Mouse (Mus musculus) MEL (cell line): ENCODE results near the gene Elmod3. TPM values are rescaled to one million over a fixed set of nuclear protein-coding genes. Genes with fewer than 3 reads are reported as not detected.

Experiments
- DNase-seq: peaks from one replicate; pipeline ENCODE4 v3.0.0; 2011; ENCODE audit warnings: low read depth, low spot score
- H3K27ac ChIP-seq: 2 replicates; pipeline ENCODE4 v1.5.1; 2012; ENCODE audit warnings: low read depth, mild to moderate bottlenecking, control low read depth, low read length, moderate library complexity; ENCODE audit not compliant: control insufficient read depth
- H3K27me3 ChIP-seq, 2 experiments: fragments of 150-350 bp in 1 of 2; sonication (generic) in 1 of 2; 2 replicates each; pipeline ENCODE4 v1.6.1; 2012; ENCODE audit warnings: low read length in 2 of 2, mild to moderate bottlenecking in 2 of 2, improper control_type of control experiment in 1 of 2, moderate library complexity in 1 of 2; ENCODE audit not compliant: insufficient read depth in 2 of 2, control insufficient read depth in 1 of 2
- H3K36me3 ChIP-seq, 2 experiments: 2 replicates each; pipeline ENCODE4 v1.6.1; 2012 to 2014; ENCODE audit warnings: low read length in 2 of 2, improper control_type of control experiment in 1 of 2, inconsistent platforms in 1 of 2, mild to moderate bottlenecking in 1 of 2; ENCODE audit not compliant: insufficient read depth in 2 of 2, control insufficient read depth in 1 of 2
- H3K4me1 ChIP-seq, 2 experiments: fragments of 150-350 bp in 1 of 2; sonication (generic) in 1 of 2; 2 replicates each; pipeline ENCODE4 v1.6.1; 2012; ENCODE audit warnings: low read length in 2 of 2, improper control_type of control experiment in 1 of 2, mild to moderate bottlenecking in 1 of 2; ENCODE audit not compliant: insufficient read depth in 2 of 2, control insufficient read depth in 1 of 2
- H3K4me3 ChIP-seq, 2 experiments: fragments of 150-350 bp in 1 of 2; sonication (generic) in 1 of 2; 2 replicates each; pipeline ENCODE4 v1.5.1; 2012; ENCODE audit warnings: low read depth in 2 of 2, low read length in 2 of 2, mild to moderate bottlenecking in 2 of 2, moderate library complexity in 2 of 2, control low read depth in 1 of 2, improper control_type of control experiment in 1 of 2; ENCODE audit not compliant: control insufficient read depth in 1 of 2, insufficient read depth in 1 of 2
- H3K79me2 ChIP-seq: 2 replicates; pipeline ENCODE4 v1.6.1; 2012; ENCODE audit warnings: mild to moderate bottlenecking, low read length, moderate library complexity; ENCODE audit not compliant: control insufficient read depth, poor library complexity, insufficient read depth
- H3K9ac ChIP-seq: 2 replicates; pipeline ENCODE4 v1.6.1; 2012; ENCODE audit warnings: low read depth, mild to moderate bottlenecking, control low read depth, low read length, moderate library complexity; ENCODE audit not compliant: control insufficient read depth, poor library complexity, severe bottlenecking
- H3K9me3 ChIP-seq: fragments of 150-350 bp; sonication (generic); replicated peaks from 2 replicates; pipeline ENCODE4 v1.6.1; 2012; ENCODE audit warnings: mild to moderate bottlenecking, low read length, improper control_type of control experiment, moderate library complexity; ENCODE audit not compliant: insufficient read depth
- BHLHE40 ChIP-seq: IDR thresholded peaks from 2 replicates; pipeline ENCODE4 v1.6.1; 2012; ENCODE audit warnings: low read depth, mild to moderate bottlenecking, inconsistent platforms, low read length, improper control_type of control experiment, borderline replicate concordance
- CHD1 ChIP-seq: IDR thresholded peaks from 2 replicates; pipeline ENCODE4 v1.6.1; 2012; ENCODE audit warnings: low read depth, mild to moderate bottlenecking, inconsistent platforms, low read length, improper control_type of control experiment
- CTCF ChIP-seq, 3 experiments: IDR thresholded peaks in 2 of 3; conservative IDR thresholded peaks in 1 of 3; 2 replicates each; pipeline ENCODE4 v1.5.1; 2011 to 2012; ENCODE audit warnings: low read length in 3 of 3, low read depth in 2 of 3, mild to moderate bottlenecking in 2 of 3, improper control_type of control experiment in 1 of 3, inconsistent platforms in 1 of 3, mixed read lengths in 1 of 3, moderate library complexity in 1 of 3; ENCODE audit not compliant: control insufficient read depth in 1 of 3, insufficient read depth in 1 of 3, poor library complexity in 1 of 3, severe bottlenecking in 1 of 3
- E2F4 ChIP-seq: IDR thresholded peaks from 2 replicates; pipeline ENCODE4 v1.6.1; 2011; ENCODE audit warnings: low read depth, low read length, improper control_type of control experiment, borderline replicate concordance
- ELF1 ChIP-seq: IDR thresholded peaks from 2 replicates; pipeline ENCODE4 v1.6.1; 2014; ENCODE audit warnings: low read depth, mild to moderate bottlenecking, inconsistent platforms, low read length, improper control_type of control experiment, moderate library complexity
- EP300 ChIP-seq, 2 experiments: IDR thresholded peaks; 2 replicates each; pipeline ENCODE4 v1.6.1; 2011; ENCODE audit warnings: improper control_type of control experiment in 2 of 2, low read length in 2 of 2, low read depth in 1 of 2, mild to moderate bottlenecking in 1 of 2
- ETS1 ChIP-seq: IDR thresholded peaks from 2 replicates; pipeline ENCODE4 v1.6.1; 2012; ENCODE audit warnings: low read depth, mild to moderate bottlenecking, inconsistent platforms, low read length, improper control_type of control experiment, moderate library complexity
- HCFC1 ChIP-seq: IDR thresholded peaks from 2 replicates; pipeline ENCODE4 v1.6.1; 2012; ENCODE audit warnings: low read depth, mild to moderate bottlenecking, inconsistent platforms, low read length, improper control_type of control experiment, moderate library complexity
- JUND ChIP-seq: IDR thresholded peaks from 2 replicates; pipeline ENCODE4 v1.6.1; 2011; ENCODE audit warnings: low read depth, mild to moderate bottlenecking, improper control_type of control experiment, low read length
- MAFK ChIP-seq: IDR thresholded peaks from 2 replicates; pipeline ENCODE4 v1.6.1; 2011; ENCODE audit warnings: low read depth, mild to moderate bottlenecking, low read length, improper control_type of control experiment, borderline replicate concordance
- MAX ChIP-seq: IDR thresholded peaks from 2 replicates; pipeline ENCODE4 v1.6.1; 2011; ENCODE audit warnings: low read length, improper control_type of control experiment
- MAZ ChIP-seq: IDR thresholded peaks from 2 replicates; pipeline ENCODE4 v1.6.1; 2012; ENCODE audit warnings: low read depth, mild to moderate bottlenecking, inconsistent platforms, low read length, improper control_type of control experiment
- MEF2A ChIP-seq: IDR thresholded peaks from 2 replicates; pipeline ENCODE4 v1.6.1; 2014; ENCODE audit warnings: low read depth, mild to moderate bottlenecking, inconsistent platforms, low read length, improper control_type of control experiment; ENCODE audit not compliant: poor library complexity, insufficient replicate concordance, severe bottlenecking; ENCODE audit errors: extremely low read depth
- MXI1 ChIP-seq: IDR thresholded peaks from 2 replicates; pipeline ENCODE4 v1.6.1; 2011; ENCODE audit warnings: mild to moderate bottlenecking, low read depth, low read length, improper control_type of control experiment
- MYB ChIP-seq: IDR thresholded peaks from 2 replicates; pipeline ENCODE4 v1.6.1; 2011; ENCODE audit warnings: mild to moderate bottlenecking, low read depth, low read length, improper control_type of control experiment
- MYC ChIP-seq: IDR thresholded peaks from 2 replicates; pipeline ENCODE4 v1.6.1; 2011; ENCODE audit warnings: low read depth, mild to moderate bottlenecking, low read length, improper control_type of control experiment, moderate library complexity
- NELFE ChIP-seq: IDR thresholded peaks from 2 replicates; pipeline ENCODE4 v1.6.1; 2011; ENCODE audit warnings: low read depth, low read length, improper control_type of control experiment
- POLR2A ChIP-seq, 2 experiments: IDR thresholded peaks; 2 replicates each; pipeline ENCODE4 v1.6.1; 2011 to 2012; ENCODE audit warnings: low read length in 2 of 2, mild to moderate bottlenecking in 2 of 2, control low read depth in 1 of 2, improper control_type of control experiment in 1 of 2, low read depth in 1 of 2, moderate library complexity in 1 of 2; ENCODE audit not compliant: control insufficient read depth in 1 of 2, insufficient read depth in 1 of 2, poor library complexity in 1 of 2
- POLR2AphosphoS5 ChIP-seq: IDR thresholded peaks from 2 replicates; pipeline ENCODE4 v1.6.1; 2012; ENCODE audit warnings: low read depth, borderline replicate concordance, mild to moderate bottlenecking, inconsistent platforms, low read length, moderate library complexity, mixed read lengths
- RAD21 ChIP-seq: IDR thresholded peaks from 2 replicates; pipeline ENCODE4 v1.6.1; 2011; ENCODE audit warnings: mild to moderate bottlenecking, low read depth, low read length, improper control_type of control experiment
- RCOR1 ChIP-seq: IDR thresholded peaks from 2 replicates; pipeline ENCODE4 v1.6.1; 2012; ENCODE audit warnings: low read depth, mild to moderate bottlenecking, inconsistent platforms, low read length, improper control_type of control experiment
- SIN3A ChIP-seq: IDR thresholded peaks from 2 replicates; pipeline ENCODE4 v1.6.1; 2012; ENCODE audit warnings: low read length, improper control_type of control experiment, inconsistent platforms
- SMC3 ChIP-seq: IDR thresholded peaks from 2 replicates; pipeline ENCODE4 v1.6.1; 2011; ENCODE audit warnings: low read depth, low read length, improper control_type of control experiment
- TAL1 ChIP-seq: IDR thresholded peaks from 2 replicates; pipeline ENCODE4 v1.6.1; 2012; ENCODE audit warnings: mild to moderate bottlenecking, inconsistent platforms, low read length, moderate library complexity, mixed read lengths
- TCF12 ChIP-seq: IDR thresholded peaks from 2 replicates; pipeline ENCODE4 v1.6.1; 2014; ENCODE audit warnings: low read depth, mild to moderate bottlenecking, inconsistent platforms, low read length, improper control_type of control experiment, moderate library complexity
- ZC3H11A ChIP-seq: IDR thresholded peaks from 2 replicates; pipeline ENCODE4 v1.6.1; 2012; ENCODE audit warnings: low read depth, mild to moderate bottlenecking, inconsistent platforms, low read length, improper control_type of control experiment
- ZKSCAN1 ChIP-seq: IDR thresholded peaks from 2 replicates; pipeline ENCODE4 v1.6.1; 2012; ENCODE audit warnings: low read depth, mild to moderate bottlenecking, inconsistent platforms, low read length, improper control_type of control experiment, moderate library complexity
- ZMIZ1 ChIP-seq: IDR thresholded peaks from 2 replicates; pipeline ENCODE4 v1.6.1; 2012; ENCODE audit warnings: low read depth, mild to moderate bottlenecking, inconsistent platforms, low read length, improper control_type of control experiment, moderate library complexity
- ZNF384 ChIP-seq: IDR thresholded peaks from 2 replicates; pipeline ENCODE4 v1.6.1; 2012; ENCODE audit warnings: low read depth, mild to moderate bottlenecking, inconsistent platforms, low read length, improper control_type of control experiment
- polyA plus RNA-seq, 2 experiments: library from polyadenylated mRNA; stranded (reverse) in 1 of 2; unstranded in 1 of 2; fragments of >175 nt in 1 of 2; fragments of >200 nt in 1 of 2; gene quantifications; 2 replicates each; pipeline versions ENCODE4 v1.2.1 to v1.2.4; 2012; ENCODE audit warnings: low replicate concordance in 2 of 2, low read depth in 1 of 2; ENCODE audit not compliant: insufficient read length in 2 of 2, insufficient read depth in 1 of 2, missing spikeins in 1 of 2
- total RNA-seq: library from RNA; depleted of rRNA; stranded (reverse); fragments of 300-350 nt; gene quantifications from 2 replicates; pipeline ENCODE4 v1.2.3, GENCODE M21; 2012

Elmod3 gene
- total and polyA plus RNA-seq, 3 experiments = 4.2 to 14.1 TPM; not detected in 1

DNA sequence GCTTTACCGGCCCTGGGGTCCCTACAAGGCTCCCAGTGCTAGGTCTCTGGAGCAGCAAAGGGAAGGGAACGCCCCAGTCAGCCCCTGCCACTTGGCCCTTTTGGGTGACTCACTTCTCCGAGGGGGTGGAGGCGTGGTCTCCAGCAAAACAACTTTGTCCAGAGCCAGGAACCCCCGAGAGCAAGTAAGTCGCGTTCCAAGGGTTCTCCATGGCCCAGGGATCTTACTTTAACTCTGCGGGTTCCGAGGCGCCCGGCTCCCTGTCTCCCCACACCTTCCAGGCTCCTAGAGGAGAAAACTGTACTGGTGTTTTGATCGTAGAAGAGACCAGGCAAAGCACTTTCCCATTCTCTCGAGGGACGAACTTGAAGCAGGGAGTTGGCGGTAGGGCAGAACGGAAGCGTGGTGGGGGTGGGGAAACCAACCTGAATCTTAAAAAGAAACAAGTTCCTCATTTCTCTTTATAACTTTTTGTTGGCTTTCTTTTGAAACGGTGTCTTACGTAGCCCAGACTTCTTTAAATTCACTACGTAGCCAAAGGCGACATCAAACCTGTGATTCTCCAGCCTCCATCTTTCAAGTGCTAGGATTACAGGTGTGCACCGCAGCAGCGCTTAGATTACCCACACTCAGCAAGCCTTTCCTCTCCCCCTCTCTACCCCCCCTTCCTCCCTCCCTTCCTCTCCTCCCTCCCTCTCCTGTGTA is 53.8 kb downstream of the Elmod3 start, which contains the start of gene Capg:
Gene Capg, plus strand, starts transcription at position 109 of the 705 bp plus-strand sequence.
- Histone ChIP-seq H3K4me3 (peak within 1 kb of the TSS; percentile 39 to 63), H3K27me3 (no peaks in the 10 kb centered on the region), H3K9ac (peak within 1 kb of the TSS; percentile 78), H3K27ac (peak within 1 kb of the TSS; percentile 95), H3K4me1 (peaks cover 13 to 36% of the 10 kb centered on the region in 2 experiments), H3K9me3 (no peaks in the 10 kb centered on the region), H3K36me3 (peaks cover 0 to 21% of the 10 kb centered on the region in 2 experiments; a peak in 2 of 4 replicates), H3K79me2 (peaks cover 3% of the 10 kb centered on the region)
- DNase-seq = peak; percentile 91
- TF ChIP-seq SMC3 (no peak), MXI1 (peak; percentile 53), ETS1 (peak; percentile 55), MYC (peak; percentile 54; the same call in 1 of the 2 replicates), EP300 (IDR thresholded peaks at IDR 0.05; ENCODE audit: low read depth in 1 of 2, low read length in 2 of 2) (peak; percentile 56 to 62), RCOR1 (peak; percentile 38), MAX (peak; percentile 52; the same call in 1 of the 2 replicates), ZMIZ1 (0 out of 2 replicates have a peak, but pooled peaks have one; percentile 32), RAD21 (no peak), SIN3A (peak; percentile 57; the same call in 1 of the 2 replicates), ZKSCAN1 (no peak), MYB (peak; percentile 40; the same call in 1 of the 2 replicates), MAZ (peak; percentile 70), TCF12 (0 out of 2 replicates have a peak, but pooled peaks have one; percentile 27), NELFE (peak; percentile 65), POLR2A (IDR thresholded peaks at IDR 0.05; ENCODE audit: control insufficient read depth in 1 of 2, insufficient read depth in 1 of 2, low read depth in 1 of 2, low read length in 2 of 2, poor library complexity in 1 of 2) (peak in 1 of 2 experiments; percentile 62; a peak in 2 of 4 replicates), HCFC1 (peak; percentile 55; the same call in 1 of the 2 replicates), CTCF (IDR thresholded peaks at IDR 0.05 in 2 of 3, conservative IDR thresholded peaks at IDR 0.05 in 1 of 3; ENCODE audit: control insufficient read depth in 1 of 3, insufficient read depth in 1 of 3, low read depth in 2 of 3, low read length in 3 of 3, poor library complexity in 1 of 3, severe bottlenecking in 1 of 3) (no peak)

DNA sequence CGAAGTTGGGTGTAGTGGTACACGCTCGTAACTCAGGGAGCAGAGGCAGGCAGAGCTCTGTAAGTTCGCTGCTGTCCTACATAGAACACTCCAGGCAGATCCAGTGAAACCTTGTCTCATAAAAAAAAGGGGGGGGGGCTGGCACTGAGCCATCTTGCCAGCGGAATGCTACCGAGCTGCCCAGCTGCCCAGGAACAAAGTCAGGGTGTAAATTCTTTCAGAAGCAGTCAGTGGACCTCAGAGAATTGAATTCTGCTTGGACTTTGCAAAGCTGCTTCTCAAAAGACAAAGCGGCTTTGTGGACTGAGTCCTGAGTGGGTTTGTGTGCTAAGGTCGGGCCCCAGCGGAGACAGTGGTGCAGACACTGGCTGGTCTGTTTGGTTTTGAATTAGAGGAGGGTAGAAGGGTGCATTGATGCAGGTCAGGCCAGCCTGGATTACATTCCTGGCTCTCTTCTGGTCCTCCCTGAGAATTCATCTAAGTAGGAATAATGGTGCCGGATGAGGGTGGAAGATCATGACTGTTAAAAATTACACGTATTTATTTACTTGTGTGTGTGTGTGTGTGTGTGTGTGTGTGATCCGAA is 54.9 kb downstream of the Elmod3 start:
- Histone ChIP-seq H3K9me3 (no peaks in the 10 kb centered on the region), H3K9ac (no peak overlapping the region; the same call in 1 of the 2 replicates), H3K27me3 (no peaks in the 10 kb centered on the region), H3K4me3 (no peak overlapping the region), H3K36me3 (peaks cover 0 to 24% of the 10 kb centered on the region in 2 experiments; a peak in 2 of 4 replicates), H3K27ac (peak overlapping the region; percentile 95; the same call in 1 of the 2 replicates), H3K79me2 (peaks cover 2% of the 10 kb centered on the region), H3K4me1 (peaks cover 10 to 31% of the 10 kb centered on the region in 2 experiments)
- DNase-seq = no peak
- TF ChIP-seq CHD1 = no peak
- TF ChIP-seq BHLHE40 = no peak
- no peak for TF ChIP-seq POLR2A (IDR thresholded peaks at IDR 0.05; ENCODE audit: control insufficient read depth in 1 of 2, insufficient read depth in 1 of 2, low read depth in 1 of 2, low read length in 2 of 2, poor library complexity in 1 of 2)
- no peak for TF ChIP-seq E2F4
- TF ChIP-seq MYC = no peak
- TF ChIP-seq MEF2A = no peak
- TF ChIP-seq ZMIZ1 = no peak
- TF ChIP-seq ZC3H11A = no peak
- no peak for TF ChIP-seq MAFK
- no peak for TF ChIP-seq TAL1
- no peak for TF ChIP-seq POLR2AphosphoS5
- TF ChIP-seq JUND = no peak
- TF ChIP-seq HCFC1 = no peak
- no peak for TF ChIP-seq RAD21
- TF ChIP-seq ZNF384 = no peak
- TF ChIP-seq ELF1 = no peak
